Mouse (Mus musculus): Measurements from ENCODE around the gene Ankle2.

Gene Ankle2

DNA sequence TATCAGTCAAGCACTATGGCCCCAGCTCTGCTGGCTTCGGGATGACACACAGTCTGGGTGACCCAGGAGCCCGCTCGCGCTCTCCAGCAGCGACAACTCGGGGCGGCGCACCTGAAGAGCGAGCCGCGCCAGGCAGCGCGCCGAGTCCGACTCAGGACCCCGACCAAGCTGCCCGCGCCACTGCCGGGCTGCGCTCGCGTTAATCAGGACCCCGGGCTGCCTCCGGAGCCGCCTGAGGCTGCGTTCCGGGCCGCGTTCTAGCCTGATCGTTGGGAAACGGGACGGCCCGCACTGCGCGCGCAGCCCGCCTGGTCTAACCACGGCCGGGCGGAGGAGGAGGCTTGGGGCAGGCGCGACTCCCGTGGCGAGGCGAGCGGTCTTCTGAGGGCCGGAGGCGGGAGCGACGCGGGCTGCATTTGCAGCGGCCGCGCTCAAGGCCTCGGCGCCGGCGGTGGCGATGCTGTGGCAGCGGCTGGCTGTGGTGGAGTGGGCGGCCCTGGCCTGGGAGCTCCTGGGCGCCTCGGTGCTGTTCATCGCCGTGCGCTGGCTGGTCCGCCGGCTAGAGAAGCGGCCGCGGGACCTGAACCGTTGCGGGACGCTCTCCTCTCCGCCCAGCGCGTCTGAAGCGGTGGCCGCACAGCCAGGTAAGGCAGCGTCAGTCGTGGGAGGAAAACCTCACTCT, at the start of gene Ankle2:
Ankle2 (plus strand) TSS at position 225 of the 682 bp plus-strand sequence.
- DNase-seq (ENCODE audit: low spot score) = peak; percentile 91

DNA sequence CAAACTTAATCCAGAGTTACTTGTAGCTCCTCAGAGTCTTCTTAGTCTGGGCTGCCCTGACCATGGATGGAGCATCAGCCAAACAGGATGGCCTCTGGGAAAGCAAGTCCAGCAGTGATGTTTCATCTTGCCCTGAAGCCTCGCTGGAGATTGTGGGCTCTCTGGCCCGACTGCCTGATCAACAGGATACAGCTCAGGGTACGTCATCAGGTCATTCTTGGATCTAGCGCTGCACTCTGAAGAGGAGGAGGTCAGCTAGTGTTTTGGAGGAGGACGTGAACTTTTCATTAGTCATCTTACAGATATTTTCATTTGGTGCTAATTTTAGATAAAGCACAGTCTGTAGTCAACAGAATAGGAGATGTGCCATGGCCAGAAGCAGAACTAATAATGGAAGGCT, 49.1 kb upstream of the Ankle2 start:
- no peak for DNase-seq (ENCODE audit: low spot score)

DNA sequence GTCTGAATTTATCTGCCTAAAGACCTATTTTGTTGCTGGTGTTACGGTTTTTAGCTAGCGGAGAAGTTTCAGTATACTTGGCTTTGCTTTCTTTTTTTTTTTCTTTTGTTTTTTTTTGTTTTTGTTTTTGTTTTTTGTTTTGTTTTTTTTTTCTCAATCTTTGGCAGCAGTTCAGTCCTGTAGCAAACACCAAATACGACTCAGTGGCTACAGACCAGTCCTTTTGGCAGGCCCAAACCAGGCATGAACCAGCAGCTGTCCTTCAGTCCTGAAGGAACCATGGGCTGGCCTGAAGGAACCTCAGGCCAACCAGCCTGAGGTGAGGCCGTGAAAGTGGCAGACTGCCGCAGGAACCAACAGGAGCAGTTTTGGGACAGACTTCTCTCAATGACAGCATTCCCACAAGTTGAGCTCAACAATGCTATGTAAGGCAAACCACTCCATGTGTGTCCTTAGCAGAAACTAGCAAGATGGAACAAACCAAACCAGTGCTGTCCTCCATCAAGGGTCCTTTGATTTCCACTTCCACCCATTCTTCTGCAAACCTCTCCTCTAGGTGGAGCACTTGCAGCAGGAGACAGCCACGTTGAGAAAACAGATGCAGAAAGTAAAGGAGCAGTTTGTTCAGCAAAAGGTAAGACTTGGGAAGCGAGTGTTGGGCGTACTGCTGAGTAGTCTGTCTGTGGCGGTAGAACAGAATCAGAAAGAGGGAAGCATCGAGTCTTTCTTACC, 27.5 kb upstream of the Ankle2 start:
- DNase-seq (ENCODE audit: low spot score) = no peak

DNA sequence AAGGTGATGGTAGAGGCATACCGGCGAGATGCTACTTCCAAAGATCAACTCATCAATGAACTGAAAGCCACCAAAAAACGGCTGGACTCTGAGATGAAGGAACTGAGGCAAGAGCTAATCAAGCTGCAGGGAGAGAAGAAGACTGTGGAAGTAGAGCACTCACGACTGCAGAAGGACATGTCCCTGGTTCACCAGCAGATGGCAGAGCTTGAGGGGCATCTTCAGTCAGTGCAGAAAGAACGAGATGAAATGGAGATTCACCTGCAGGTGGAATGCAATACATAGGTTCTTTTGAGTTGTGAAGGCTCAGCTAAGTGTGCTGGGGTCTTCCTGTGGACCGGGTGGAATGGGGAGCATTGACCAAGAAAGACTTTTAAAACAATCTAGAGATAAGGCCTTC, 26.0 kb upstream of the Ankle2 start:
- DNase-seq (ENCODE audit: low spot score) = no peak

DNA sequence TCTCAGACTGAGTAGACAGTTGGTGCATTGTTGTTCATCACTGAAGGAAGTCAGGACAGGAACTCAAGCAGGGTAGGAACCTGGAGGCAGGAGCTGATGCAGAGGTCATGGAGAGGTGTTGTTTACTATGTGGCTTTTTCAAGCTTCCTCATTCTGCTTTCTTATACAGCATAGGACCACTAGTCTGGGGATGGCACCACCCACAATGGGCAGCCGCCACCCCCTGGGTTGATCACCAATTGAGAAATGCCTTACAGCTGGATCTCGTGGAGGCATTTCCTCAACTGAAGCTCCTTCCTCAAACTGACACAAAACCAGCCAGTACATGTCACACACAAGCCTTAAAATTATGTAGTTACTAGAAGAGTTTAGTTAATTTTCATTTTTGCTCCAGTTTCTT, 19.5 kb upstream of the Ankle2 start:
- no peak for DNase-seq (ENCODE audit: low spot score)

DNA sequence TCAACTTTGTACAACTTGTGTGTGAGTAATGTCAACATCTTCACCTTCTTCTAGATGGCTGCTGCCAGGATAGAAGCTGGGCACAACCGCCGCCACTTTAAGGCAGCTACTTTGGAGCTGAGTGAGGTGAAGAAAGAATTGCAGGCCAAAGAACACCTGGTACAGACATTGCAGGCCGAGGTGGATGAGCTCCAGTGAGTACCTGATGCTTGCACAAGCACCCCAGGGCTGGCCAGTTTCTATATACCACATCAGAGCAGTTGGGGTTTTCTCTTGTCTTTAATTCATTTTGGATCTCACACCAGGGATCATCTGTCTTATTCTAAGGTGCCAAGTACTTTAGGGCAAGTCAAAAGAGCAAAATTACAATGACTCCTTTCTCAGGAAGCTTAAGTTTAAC, 14.0 kb upstream of the Ankle2 start:
- no peak for DNase-seq (ENCODE audit: low spot score)

DNA sequence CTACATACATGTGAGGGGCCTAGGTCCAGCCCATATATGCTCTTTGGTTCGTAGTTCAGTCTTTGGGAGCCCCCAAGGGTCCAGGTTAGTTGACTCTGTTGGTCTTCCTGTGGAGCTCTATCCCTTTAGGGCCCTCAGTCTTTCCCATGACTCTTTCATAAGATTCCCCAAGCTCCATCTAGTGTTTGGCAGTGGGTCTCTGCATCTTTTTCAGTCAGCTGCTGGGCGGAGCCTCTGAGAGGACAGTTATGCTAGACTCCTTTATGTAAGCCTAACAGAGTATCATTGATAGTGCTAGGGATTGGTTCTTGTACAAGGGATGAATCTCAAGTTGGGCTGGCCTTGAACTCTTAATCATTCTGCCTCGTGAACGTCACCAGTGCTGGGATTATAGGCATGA, 10.5 kb upstream of the Ankle2 start:
- no peak for DNase-seq (ENCODE audit: low spot score)

DNA sequence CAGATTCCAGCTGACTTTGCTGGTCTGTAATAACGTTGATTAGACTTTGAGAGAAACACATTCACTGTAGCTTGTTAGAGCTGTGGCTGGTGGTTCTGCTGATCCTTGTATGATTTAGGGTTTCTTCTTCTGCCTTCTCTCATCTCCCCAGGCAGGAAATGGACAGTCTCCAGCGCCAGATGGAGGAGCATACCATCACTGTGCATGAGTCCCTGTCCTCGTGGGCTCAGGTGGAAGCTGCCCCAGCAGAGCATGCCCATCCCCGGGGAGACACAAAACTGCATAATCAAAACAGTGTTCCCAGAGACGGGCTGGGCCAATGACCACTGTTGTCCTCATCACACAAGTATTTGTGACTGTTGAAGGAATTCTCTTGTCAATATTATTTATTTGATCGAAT, 8.0 kb upstream of the Ankle2 start:
- DNase-seq (ENCODE audit: low spot score) = no peak

DNA sequence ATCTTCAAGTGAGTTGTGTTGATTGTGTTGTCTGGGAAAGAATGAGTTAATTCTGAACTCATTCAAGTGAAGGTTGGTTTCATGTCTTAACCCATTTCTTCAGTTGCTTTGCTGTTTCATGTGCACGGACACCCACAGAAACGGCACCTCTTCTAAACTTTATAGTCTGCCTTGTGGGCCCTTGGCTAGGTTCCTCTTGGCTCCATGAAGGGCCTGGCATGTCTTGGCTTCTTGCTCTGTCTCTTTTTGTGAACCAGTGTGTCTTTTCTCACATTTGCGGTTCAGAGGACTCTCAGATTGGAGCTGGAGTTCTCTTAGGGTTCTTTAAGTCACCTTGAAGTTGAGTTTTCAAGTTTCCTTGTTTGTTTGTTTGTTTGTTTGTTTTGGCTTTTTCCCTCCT, 5.7 kb upstream of the Ankle2 start:
- no peak for DNase-seq (ENCODE audit: low spot score)

DNA sequence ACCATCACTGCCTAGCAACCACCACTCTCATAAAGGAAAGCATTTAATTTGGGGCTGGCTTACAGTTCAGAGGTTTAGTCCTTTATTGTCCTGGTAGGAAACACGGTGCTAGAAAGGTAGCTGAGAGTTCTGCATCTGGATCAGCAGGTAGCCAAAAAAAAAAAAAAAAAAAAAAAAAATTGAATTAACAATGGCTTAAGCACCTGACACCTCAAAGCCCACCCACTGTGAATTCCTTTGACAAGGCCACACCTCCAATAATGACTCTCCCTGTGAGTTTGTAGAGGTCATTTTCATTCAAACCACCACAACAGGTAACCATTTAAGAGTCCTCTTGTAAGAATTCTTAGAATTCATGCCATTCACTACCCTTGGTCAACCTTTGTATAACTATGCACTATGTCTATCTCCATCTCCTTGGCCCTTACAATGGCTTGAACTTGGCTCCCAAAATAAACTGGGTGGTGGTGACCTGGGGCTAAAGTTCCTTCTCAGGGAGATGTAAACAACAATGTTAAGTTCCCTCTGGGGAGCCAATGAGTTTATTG, 3.4 kb upstream of the Ankle2 start:
- DNase-seq (ENCODE audit: low spot score) = no peak

DNA sequence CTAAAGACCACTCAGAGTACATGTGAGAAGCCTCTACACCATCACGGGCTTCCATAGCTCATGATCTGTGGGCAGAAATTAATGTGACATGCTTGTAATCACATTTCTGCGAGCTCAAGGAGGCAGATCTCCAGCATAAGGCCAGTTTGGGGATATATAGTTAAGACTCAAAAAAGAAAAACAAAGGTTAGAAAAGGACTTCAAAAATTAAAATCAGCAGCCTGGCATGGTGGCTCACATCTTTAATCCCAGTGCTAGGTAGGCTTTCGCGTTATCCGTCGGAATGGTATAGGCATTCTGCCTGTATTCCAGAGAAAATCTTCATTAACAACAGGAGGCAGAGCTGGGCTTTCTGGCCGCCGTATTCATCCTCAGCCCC, 414 bp upstream of the Ankle2 start:
- DNase-seq (ENCODE audit: low spot score) = no peak

DNA sequence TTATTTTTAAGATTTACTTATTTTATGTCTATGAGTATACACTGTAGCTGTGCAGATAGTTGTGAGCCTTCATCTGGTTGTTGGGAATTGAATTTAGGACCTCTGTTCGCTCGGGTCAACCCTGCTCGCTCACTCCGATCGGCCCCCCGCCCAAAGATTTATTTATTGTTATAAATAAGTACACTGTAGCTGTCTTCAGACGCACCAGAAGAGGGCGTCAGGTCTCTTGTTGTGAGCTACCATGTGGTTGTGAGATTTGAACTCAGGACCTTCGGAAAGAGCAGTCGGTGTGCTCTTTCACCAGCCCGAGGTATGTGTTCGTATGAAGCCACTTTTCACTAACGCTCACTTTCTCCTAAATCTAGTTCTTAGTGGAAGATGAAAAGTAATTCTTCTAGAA, 834 bp downstream of the Ankle2 start:
- DNase-seq (ENCODE audit: low spot score) = no peak

DNA sequence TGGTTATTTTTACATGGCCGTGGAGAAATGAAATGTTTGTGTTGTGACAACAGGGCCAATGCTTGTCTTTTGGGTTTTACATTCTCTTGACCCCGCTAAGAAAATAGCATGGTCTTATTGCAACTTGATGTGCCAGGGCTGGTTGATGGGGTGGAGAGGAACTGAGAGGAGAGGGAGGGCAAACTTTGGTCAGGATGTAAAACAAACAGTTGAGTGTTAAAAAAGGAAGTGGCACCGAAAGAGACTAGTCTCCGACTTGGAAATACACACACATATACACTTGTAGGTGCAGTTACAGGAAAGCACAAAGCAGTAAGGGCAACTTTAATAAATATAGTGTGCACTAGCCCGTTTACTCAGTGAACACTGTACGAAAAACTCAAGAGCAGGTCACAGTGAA, 1.5 kb downstream of the Ankle2 start:
- no peak for DNase-seq (ENCODE audit: low spot score)

DNA sequence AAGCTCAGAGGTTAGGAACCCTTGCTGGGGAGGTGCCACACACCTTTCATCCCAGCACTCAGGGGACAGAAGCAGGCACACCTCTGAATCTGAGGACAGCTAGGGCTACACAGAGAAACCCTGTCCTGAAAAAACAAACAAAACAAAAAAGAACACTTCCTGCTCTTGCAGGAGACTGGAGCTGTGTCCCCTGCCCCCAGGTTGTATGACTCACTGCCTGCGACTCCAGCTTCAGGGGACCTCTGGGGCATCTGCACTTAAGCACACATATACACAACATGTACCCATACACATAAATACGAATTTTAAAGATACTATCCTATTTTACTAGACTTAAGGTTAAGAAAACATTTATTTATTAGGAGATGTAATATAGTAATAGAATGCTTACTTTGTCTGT, 13.3 kb downstream of the Ankle2 start:
- no peak for DNase-seq (ENCODE audit: low spot score)

DNA sequence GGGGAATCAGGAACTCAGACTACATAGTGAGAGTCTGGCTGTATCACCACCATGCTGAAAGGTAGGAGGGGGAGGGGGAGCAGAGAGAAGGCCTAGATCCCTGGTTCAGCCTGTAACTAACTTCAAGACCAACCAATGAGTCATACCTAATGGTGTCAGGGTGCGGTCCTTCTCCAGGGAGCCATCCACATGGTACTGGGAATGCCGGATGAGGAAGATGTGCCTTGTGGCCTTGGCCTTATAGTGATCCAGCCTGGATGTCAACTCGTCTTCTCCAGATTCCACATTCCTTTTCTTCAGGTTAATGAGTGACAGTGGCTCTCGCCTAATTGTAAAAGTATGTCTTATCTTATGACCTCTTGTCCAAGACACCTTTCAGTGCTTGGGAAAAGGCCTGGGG, 36.1 kb downstream of the Ankle2 start:
- no peak for DNase-seq (ENCODE audit: low spot score)

DNA sequence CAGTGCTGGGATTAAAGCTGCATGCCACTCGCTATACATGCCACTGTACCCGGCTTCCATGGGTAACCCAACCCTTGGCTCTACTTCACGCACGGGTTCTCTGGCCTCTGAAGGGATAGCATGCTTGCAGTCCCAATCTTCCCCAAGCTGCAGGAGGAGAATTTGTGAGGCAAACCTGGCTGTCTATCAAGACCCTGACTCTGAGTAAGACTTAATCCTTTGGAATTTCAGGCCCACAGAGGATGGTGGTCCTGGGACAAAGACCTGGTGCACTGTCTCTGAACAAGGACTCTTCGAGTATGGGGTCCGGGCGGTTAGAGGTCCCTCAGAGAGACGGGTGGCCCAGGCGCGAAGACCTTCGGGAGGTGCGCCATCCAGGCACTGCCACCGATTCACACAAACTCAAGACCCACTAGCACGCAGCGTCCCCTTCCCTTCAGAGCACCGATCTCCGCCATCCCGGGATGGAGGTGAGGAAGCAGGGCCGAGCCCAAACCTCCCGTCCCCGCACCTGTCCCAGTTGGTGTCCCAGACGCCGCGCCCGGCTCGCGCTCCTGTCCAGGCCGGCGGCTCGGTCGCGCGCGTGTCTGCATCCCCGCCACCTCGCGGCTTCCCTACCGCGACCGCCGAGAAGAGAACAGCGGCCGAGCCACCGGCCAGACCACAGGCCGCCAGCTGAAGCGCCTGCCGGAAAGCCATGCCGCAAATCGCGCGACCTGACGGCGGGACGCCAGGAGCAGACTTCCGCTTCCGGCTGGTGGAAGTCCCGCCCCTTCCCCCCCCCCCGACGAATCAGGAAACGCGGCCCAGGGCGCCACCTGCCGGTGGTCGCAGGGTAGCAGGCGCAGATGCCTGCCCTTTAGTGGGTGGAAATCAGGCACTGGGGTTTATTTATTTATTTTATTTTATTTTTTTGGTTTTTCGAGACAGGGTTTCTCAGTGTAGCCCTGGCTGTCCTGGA, 38.6 kb downstream of the Ankle2 start, which contains the start of gene Pgam5:
Pgam5 (minus strand) TSS at position 773 of the 961 bp plus-strand sequence.
- peak; percentile 89 for DNase-seq (ENCODE audit: low spot score)

DNA sequence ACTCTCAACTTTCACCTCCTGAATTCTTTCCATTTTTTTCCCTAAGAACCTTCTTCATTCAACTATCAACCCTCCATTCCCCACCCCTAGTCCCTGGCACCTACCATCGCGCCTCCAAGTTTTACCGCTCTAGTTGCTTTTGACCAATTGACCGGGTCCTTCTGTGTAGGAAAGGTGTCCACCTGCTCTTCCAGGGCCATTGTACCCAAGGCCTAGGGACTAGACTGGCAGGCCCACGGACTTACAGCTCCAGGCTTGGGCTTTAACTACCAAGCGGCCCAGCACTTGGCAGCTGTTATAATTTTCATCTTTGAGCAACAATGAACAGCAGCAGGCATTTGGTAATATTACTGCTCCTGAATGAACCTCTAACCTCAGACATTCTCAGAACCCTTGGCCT, 39.4 kb downstream of the Ankle2 start:
- DNase-seq (ENCODE audit: low spot score) = no peak

DNA sequence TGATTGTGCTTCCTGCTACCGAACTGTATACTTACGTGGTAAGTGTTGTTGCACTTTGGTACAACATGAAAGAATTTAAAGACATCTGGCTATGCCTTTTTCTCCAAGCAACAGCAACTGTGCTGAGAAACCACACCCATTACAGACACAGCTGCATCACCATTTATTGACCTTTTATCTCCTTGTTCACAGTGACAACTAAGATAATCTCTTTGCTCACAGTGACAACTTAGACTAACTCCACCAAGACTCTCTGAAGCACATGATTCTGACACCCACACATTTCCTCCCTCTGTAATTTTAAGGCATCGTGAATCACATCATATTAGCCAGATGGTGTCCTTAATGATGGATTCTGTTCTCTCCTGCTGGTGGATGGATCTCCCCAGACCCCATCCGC, 43.3 kb downstream of the Ankle2 start:
- no peak for DNase-seq (ENCODE audit: low spot score)

DNA sequence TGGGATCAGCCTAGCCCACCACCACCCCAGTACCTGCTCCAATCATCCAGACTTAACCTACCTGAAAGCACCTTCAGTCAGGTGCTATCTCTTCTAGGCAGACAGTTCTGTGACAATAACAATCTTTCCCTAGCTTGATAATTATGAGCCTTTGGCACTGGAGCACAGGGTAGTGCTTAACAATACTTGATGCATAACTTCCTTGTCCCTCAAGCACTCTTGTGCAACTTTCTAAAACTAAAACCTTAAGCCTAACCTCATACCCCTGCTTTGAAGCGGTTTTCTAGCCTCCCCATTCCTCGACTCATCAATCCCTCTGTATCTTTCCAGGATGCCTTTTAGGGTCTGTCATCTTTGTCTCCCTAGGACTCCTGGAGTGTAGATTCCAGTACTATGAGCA, 44.0 kb downstream of the Ankle2 start:
- no peak for DNase-seq (ENCODE audit: low spot score)

DNA sequence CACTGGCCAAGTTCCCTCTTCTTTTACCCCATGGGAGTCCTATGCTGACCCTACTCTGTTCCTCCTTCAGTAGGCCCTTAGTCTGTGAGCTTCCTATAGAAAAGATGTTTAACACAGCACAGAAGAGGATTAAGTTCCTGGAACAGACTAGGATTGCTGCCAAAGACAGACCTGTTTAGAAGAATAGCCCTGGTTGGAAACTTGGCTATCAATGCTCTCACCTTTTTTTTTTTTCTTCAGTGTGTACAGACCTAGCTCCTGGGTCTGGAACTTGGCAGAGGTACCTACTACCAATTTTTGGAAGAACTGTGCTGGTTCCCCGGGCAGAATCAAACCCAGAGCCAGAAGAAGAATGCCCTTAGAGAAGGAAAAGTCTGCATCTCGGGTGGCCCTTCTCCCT, 45.6 kb downstream of the Ankle2 start:
- DNase-seq (ENCODE audit: low spot score) = no peak

DNA sequence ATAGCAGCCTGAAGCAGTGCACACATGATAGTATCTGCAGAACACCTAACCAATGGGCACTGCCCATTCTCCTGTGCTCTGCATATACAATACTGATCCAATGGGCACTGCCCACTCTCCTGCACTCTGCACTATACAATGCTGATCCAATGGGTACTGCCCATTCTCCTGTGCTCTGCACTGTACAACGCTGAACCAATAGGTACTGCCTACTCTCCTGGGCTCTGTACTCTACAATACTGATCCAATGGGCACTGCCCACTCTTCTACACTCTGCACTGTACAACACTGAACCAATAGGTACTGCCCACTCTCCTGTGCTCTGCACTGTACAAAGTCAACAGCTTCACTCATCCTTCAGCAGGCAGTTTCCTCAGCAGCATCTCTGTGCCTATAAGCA, 46.1 kb downstream of the Ankle2 start:
- DNase-seq (ENCODE audit: low spot score) = no peak

DNA sequence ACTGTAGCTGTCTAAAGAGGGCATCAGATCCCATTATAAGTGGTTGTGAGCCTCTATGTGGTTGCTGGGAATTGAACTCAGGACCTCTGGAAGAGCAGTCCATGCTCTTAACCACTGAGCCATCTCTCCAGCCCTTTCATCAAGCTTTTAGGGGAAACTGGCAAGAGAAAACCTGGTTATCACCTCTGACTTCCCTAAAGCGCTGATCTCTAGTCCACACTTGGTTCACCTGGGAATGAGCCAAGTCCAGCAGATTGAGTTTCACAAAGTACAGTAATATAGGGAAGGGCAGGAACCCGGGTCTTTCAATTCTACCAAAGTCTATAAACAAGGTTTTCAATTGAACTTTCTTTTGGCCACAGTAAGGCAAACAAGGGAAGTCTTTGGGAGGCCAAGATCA, 51.2 kb downstream of the Ankle2 start:
- DNase-seq (ENCODE audit: low spot score) = no peak

DNA sequence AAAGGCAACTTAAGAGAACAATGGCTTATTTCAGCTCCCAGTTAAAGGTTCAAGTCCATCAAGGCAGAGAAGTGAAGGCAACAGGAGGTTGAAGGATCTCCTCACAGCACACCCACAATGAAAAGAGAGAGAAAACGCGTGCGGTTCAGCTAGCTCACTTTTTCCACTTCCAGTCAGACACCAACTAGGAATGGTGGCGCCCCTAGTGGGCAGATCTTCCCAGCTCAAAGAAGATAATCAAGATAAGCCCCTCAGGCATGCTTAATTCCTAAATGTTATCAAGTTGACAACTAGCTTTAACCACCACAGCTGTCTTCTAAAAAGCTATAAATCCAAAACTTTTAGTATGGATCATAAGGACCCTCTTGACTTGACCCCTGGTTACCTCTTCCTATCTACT, 53.7 kb downstream of the Ankle2 start:
- peak; percentile 58 for DNase-seq (ENCODE audit: low spot score)

Data from layer of hippocampus, adult 11-12 months (tissue).